Mouse (Mus musculus) heart, adult 2 months (tissue): ENCODE results near the gene Ucma.

Experiments used
- CTCF ChIP-seq: fragments of 200-600 bp; IDR thresholded peaks from 2 replicates; pipeline ENCODE4 v1.8.1; 2022; ENCODE audit warnings: antibody characterized with exemption, mild to moderate bottlenecking, moderate library complexity
- EP300 ChIP-seq: fragments of 200-500 bp; IDR thresholded peaks from 2 replicates; pipeline ENCODE4 v1.6.1; 2011; ENCODE audit warnings: low read depth, low read length, control low read depth; ENCODE audit not compliant: insufficient read depth
- POLR2A ChIP-seq: fragments of 200-500 bp; IDR thresholded peaks from 2 replicates; pipeline ENCODE4 v1.6.1; 2011; ENCODE audit warnings: mild to moderate bottlenecking, low read depth, low read length, control low read depth; ENCODE audit not compliant: insufficient read depth

DNA sequence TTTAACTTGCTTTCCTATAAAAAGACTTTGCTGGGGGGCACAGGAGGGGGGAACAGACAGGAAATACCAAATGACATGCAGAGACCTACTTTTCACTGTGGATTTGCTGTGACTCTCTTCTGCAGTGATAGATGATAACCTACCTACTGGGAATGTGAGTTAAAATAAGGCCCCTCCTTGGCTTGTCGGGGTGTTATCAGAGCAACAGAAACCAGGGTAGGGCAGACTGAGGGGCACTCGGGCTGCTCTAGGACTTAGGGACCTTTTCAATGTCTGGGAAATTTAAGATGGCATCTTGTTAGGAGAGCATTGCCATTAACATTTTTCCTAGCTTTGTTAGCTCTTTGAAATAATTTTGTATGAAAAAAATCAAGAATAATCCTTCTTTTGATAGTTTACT lies 47.4 kb downstream of the Ucma start:
- TF ChIP-seq CTCF = no peak
- no peak for TF ChIP-seq POLR2A
- TF ChIP-seq EP300 = no peak
